Mouse (Mus musculus) hindbrain, embryonic 14.5 days (tissue): ENCODE measurements around the gene Rpl13a. TPM values are rescaled to one million over a fixed set of nuclear protein-coding genes. Genes with fewer than 3 reads are reported as not detected.

ENCODE experiments used
- ATAC-seq: fragments of 200-750 bp; cut with Nextera tagmentation; 2 replicates; pipeline ENCODE4 v1.8.0; 2017; ENCODE audit warnings: moderate number of reproducible peaks, mild to moderate bottlenecking, moderate TSS enrichment, moderate library complexity; ENCODE audit not compliant: low FRiP score
- DNase-seq: peaks from one replicate; pipeline ENCODE4 v3.0.0-alpha.2; 2015; ENCODE audit warnings: low spot score
- H3K27ac ChIP-seq: fragments of 300-500 bp; sonication (generic); 2 replicates; pipeline ENCODE4 v1.5.1; 2014; ENCODE audit warnings: mild to moderate bottlenecking, moderate library complexity
- H3K27me3 ChIP-seq: fragments of 300-500 bp; sonication (generic); 2 replicates; pipeline ENCODE4 v1.6.1; 2014; ENCODE audit warnings: mild to moderate bottlenecking, low read length, mixed read lengths; ENCODE audit not compliant: control insufficient read depth, insufficient read depth
- H3K36me3 ChIP-seq: fragments of 300-500 bp; sonication (generic); replicated peaks from 2 replicates; pipeline ENCODE4 v1.6.1; 2014; ENCODE audit not compliant: control insufficient read depth, insufficient read depth
- H3K4me1 ChIP-seq: fragments of 300-500 bp; sonication (generic); replicated peaks from 2 replicates; pipeline ENCODE4 v1.6.1; 2014; ENCODE audit warnings: antibody characterized with exemption, low read length, mixed read lengths; ENCODE audit not compliant: control insufficient read depth, insufficient read depth
- H3K4me2 ChIP-seq: fragments of 300-500 bp; sonication (generic); replicated peaks from 2 replicates; pipeline ENCODE4 v1.6.1; 2014; ENCODE audit warnings: mild to moderate bottlenecking, moderate library complexity
- H3K4me3 ChIP-seq: fragments of 300-500 bp; sonication (generic); replicated peaks from 2 replicates; pipeline ENCODE4 v1.5.1; 2014; ENCODE audit warnings: mild to moderate bottlenecking, low read length
- H3K9ac ChIP-seq: fragments of 300-500 bp; sonication (generic); 2 replicates; pipeline ENCODE4 v1.6.1; 2014
- H3K9me3 ChIP-seq: fragments of 300-500 bp; sonication (generic); 2 replicates; pipeline ENCODE4 v1.6.1; 2016; ENCODE audit warnings: low read length; ENCODE audit not compliant: control insufficient read depth
- WGBS: fragments of 180-500 bp; shearing (Covaris S2); extraction: QIAGEN DNeasy Blood & Tissue Kit; methylation state at CpG from one replicate; pipeline ENCODE4 v1.1.7; 2014; 5-methylcytosine and 5-hydroxymethylcytosine counted together
- polyA plus RNA-seq: library from polyadenylated mRNA; unstranded; fragments of >200 nt; fragmentation: Nextera tagmentation; extraction: Ambion mirVana; gene quantifications from 2 replicates; pipeline ENCODE4 v1.2.1, GENCODE M21; 2014

Rpl13a gene
- polyA plus RNA-seq, 1 experiment from 2014 or later: 835 TPM

DNA sequence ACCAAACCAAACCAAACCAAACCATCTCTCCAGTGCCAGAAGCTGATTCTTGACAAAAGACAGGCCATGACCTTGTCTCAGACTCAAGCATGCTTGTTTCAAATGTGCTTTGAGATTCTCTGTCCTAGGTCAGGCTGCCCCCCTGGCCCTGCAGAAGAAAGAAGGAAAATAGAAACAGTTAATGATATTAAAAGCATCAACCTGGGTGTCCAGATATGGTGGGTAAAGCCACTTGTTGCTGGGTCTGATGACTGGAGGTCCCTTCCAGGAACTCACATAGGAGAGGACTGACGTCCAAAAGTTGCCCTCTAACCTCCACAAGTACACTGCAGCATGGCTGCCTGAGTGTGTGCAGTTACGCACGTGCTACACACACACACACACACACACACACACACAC, 32.3 kb upstream of the Rpl13a start:
- Histone ChIP-seq H3K27me3 (peaks cover 35% of the 10 kb centered on the region), H3K36me3 (peaks cover 25% of the 10 kb centered on the region), H3K4me2 (no peak overlapping the region), H3K4me1 (peaks cover 18% of the 10 kb centered on the region), H3K9me3 (no peaks in the 10 kb centered on the region), H3K27ac (no peak overlapping the region), H3K4me3 (no peak overlapping the region), H3K9ac (no peak overlapping the region)
- 91% methylated on average over 3 of the region's 3 CpGs for WGBS
- ATAC-seq (no peak), DNase-seq (no peak)

DNA sequence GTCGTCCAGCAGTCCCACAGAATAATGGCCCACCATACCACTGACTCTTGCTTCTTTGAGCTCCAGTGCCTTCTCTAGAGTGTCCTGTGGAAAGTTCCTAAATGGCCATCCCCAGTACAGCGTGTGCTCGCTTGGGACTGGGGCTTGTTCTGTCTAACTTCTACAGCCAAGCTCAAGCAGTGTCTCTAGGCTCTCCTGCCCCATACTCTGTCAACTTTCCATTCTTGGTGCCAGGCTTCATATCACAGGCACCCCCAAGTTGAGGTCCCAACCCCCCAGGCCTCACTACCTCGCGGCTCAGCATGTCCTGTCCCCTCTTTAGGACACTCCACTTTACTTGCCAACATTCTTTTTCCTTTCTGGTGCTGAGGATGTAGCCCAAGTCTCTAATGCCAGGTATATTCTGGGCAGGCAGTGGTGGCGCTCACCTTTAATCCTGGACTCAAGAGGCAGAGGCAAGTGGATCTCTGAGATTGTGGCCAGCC, 31.8 kb upstream of the Rpl13a start:
- Histone ChIP-seq H3K4me2 (no peak overlapping the region), H3K27ac (no peak overlapping the region), H3K4me1 (peaks cover 18% of the 10 kb centered on the region), H3K27me3 (peaks cover 30% of the 10 kb centered on the region), H3K4me3 (no peak overlapping the region), H3K9ac (no peak overlapping the region), H3K36me3 (peaks cover 25% of the 10 kb centered on the region), H3K9me3 (no peaks in the 10 kb centered on the region)
- WGBS: 94% methylated on average over 6 of the region's 6 CpGs
- ATAC-seq (no peak), DNase-seq (no peak)

DNA sequence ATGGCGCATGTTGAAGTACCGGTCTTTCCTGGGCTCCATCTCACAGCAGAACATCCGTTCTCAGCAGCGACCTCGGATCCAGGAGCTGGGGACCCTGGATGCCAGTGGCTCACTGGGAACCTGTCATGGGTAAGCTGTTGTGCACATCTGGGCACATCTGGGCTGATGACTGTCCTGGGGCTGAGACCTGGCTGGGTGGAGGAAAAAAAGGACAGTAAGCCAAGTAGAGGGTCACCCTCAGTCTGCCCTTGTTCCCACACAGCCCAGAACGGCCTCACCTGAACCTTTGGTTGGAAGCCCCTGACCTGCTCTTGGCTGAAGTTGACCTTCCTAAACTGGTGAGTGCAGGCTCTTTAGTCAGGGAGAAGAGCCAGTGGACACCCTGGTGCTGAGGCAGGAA, 30.4 kb upstream of the Rpl13a start:
- Histone ChIP-seq H3K4me3 (no peak overlapping the region), H3K27me3 (peaks cover 16% of the 10 kb centered on the region), H3K27ac (no peak overlapping the region), H3K9ac (no peak overlapping the region), H3K4me2 (no peak overlapping the region), H3K9me3 (no peaks in the 10 kb centered on the region), H3K36me3 (peaks cover 25% of the 10 kb centered on the region), H3K4me1 (peaks cover 22% of the 10 kb centered on the region)
- ATAC-seq (no peak), DNase-seq (no peak)
- WGBS: 98% methylated on average over 6 of the region's 6 CpGs

DNA sequence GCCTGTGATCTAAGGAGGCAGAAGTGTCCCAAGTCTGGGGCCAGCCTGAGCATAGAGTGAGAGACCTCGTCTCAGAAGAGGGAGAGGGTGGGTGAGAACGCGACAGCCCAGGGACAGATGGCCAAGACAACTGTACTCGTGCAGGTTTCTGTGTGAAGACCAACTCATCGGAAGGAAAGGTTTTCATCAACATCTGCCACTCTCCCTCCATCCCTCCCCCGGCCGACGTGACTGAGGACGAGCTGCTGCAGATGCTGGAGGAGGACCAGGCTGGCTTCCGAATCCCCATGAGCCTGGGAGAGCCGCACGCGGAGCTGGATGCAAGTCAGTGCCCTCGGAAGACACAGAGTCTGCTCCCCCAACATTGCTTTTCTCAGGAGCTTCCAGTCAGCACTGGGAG, 28.9 kb upstream of the Rpl13a start:
- H3K27me3 ChIP-seq: peaks cover under 1% of the 10 kb centered on the region; the same call in 1 of the 2 replicates
- H3K4me1 ChIP-seq: peaks cover 18% of the 10 kb centered on the region
- H3K36me3 ChIP-seq: peaks cover 25% of the 10 kb centered on the region
- no peak for DNase-seq
- no peak overlapping the region for H3K9ac ChIP-seq
- no peak for ATAC-seq
- no peak overlapping the region for H3K27ac ChIP-seq
- 86% methylated on average over 14 of the region's 14 CpGs for WGBS
- H3K4me3 ChIP-seq: no peak overlapping the region
- no peaks in the 10 kb centered on the region for H3K9me3 ChIP-seq
- H3K4me2 ChIP-seq: no peak overlapping the region

DNA sequence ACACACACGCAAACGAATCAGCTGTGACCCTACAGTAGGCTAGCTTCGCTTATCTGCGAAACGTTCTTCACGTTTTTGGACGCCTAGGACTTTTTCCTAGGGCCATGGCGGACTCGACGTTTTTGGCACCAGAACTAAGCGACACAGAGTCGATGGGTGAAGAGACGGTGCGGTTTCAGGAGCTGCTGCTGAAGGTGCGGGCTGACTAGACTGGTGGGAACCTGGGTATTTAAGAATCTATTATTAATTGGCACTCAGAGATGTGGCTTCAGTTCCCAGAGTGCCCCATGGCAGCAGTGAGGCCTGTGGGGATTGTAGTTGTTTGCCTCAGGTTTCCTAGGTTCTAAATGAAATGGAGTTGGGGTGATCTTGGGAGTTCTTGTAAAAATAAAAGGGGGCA, 27.6 kb upstream of the Rpl13a start:
- Histone ChIP-seq H3K9me3 (no peaks in the 10 kb centered on the region), H3K4me3 (no peak overlapping the region), H3K27ac (no peak overlapping the region), H3K27me3 (no peaks in the 10 kb centered on the region), H3K4me2 (no peak overlapping the region), H3K4me1 (peaks cover 12% of the 10 kb centered on the region), H3K9ac (no peak overlapping the region), H3K36me3 (peaks cover 25% of the 10 kb centered on the region)
- no peak for ATAC-seq
- no peak for DNase-seq
- 95% methylated on average over 15 of the region's 15 CpGs for WGBS

DNA sequence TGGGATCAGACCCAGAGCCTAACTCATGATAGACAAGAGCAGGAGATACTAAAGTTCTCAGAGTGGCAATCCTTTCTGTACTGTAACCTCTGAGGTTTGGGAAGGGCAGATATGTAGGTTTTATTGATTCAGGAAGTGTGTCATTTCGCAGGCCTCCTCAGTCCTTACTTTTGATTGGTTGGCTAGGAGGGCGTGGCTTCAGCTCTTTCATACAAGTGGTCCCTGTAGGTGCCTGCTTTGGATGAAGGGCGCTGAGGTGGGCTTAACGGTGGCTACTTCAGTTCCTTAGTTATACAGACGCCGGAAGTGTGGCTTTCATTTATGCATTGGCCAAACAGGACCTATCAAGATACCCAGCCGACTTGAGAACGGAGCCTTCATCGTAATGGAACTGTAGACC, 27.0 kb upstream of the Rpl13a start:
- Histone ChIP-seq H3K27ac (no peak overlapping the region), H3K9me3 (no peaks in the 10 kb centered on the region), H3K4me1 (peaks cover 12% of the 10 kb centered on the region), H3K36me3 (peaks cover 24% of the 10 kb centered on the region), H3K9ac (no peak overlapping the region), H3K27me3 (no peaks in the 10 kb centered on the region), H3K4me2 (peak overlapping the region; percentile 93), H3K4me3 (no peak overlapping the region)
- ATAC-seq (no peak), DNase-seq (no peak)
- 88% methylated on average over 9 of the region's 9 CpGs for WGBS

DNA sequence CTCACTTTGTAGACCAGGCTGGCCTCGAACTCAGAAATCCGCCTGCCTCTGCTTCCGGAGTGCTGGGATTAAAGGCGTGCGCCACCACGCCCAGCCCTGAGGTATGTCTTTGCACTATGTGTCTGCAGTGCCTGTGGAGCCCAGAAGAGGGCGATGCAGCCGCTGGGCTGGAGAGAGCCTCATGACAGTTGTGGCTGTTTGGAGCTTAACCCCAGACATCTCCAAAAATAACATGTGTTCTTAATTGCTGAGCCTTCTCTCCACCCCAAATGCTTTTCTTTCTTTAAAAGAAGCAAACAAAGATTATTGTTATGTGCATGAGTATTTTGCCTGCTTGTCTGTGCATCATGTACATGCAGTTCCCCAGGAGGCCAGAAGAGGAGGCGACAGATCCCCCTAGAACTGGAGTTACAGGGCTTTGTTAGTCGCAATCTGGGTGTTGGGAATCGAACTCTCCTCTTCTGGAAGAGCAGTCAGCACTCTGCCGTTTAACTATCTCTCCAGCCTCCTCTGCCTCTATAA, 26.5 kb upstream of the Rpl13a start:
- Histone ChIP-seq H3K9me3 (no peaks in the 10 kb centered on the region), H3K4me1 (peaks cover 12% of the 10 kb centered on the region), H3K9ac (peak overlapping the region; percentile 94; the same call in 1 of the 2 replicates), H3K4me2 (peak overlapping the region; percentile 93), H3K27me3 (no peaks in the 10 kb centered on the region), H3K4me3 (peak overlapping the region; percentile 68), H3K36me3 (peaks cover 19% of the 10 kb centered on the region), H3K27ac (peak overlapping the region; percentile 14; the same call in 1 of the 2 replicates)
- no peak for DNase-seq
- ATAC-seq: no peak; the same call in 1 of the 2 replicates
- 80% methylated on average over 12 of the region's 12 CpGs for WGBS

DNA sequence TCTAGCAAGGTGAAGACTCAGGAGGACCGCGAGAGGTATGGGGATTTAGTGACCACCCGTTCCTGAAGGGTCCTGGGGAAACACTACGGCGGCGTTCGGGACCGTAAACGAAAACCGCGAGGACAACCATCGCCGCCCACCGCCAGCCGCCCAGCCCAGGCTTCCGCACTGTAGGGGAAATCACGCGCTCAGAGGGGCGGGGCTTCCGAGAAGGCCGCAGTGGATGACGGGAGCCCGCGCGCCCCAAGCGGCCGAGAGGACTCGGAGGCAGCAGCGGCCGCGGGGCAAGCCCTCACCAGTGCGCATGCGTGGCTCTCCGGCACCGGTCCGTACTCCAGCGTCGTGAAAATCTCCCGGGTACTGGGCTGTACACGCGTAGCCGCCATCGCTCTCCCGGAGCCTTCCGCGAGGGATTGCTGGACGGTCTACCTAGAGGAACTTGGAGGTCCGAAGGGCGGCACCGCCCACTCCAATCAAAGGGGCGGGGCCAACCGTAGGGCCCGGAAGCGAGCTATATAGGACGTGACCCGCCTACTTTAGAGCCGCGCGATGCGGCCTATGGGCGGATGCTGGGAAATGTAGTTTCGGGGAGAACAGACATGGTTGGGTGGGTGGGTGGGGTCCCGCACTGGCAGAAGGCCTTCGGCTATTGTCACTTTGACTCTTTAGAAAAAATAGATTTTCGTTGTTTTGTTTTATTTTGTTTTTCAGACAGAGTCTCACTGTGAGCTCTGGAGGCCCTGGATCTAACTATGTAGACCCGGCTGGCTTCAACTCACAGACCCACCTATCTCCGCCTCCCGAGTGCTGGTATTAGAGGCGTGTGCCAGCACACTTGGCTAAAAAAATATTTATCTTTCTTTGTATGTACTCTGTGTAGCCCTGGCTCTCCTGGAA, 25.8 kb upstream of the Rpl13a start, which contains the start of the genes Pih1d1 and Aldh16a1:
TSS of gene Pih1d1 (plus strand) at position 208 of the 897 bp plus-strand sequence.
TSS of gene Aldh16a1 (minus strand) at position 489 of the 897 bp plus-strand sequence.
- H3K9me3 ChIP-seq: no peaks in the 10 kb centered on the region
- H3K4me3 ChIP-seq: peak within 1 kb of the TSS; percentile 68
- no peaks in the 10 kb centered on the region for H3K27me3 ChIP-seq
- ATAC-seq: peak; percentile 97
- peaks cover 12% of the 10 kb centered on the region for H3K4me1 ChIP-seq
- peak within 1 kb of the TSS; percentile 94 for H3K9ac ChIP-seq
- H3K4me2 ChIP-seq: peak within 1 kb of the TSS; percentile 93
- 5% methylated on average over 68 of the region's 69 CpGs for WGBS
- DNase-seq: peak; percentile 96
- H3K27ac ChIP-seq: peak within 1 kb of the TSS; percentile 97
- H3K36me3 ChIP-seq: peaks cover 13% of the 10 kb centered on the region

DNA sequence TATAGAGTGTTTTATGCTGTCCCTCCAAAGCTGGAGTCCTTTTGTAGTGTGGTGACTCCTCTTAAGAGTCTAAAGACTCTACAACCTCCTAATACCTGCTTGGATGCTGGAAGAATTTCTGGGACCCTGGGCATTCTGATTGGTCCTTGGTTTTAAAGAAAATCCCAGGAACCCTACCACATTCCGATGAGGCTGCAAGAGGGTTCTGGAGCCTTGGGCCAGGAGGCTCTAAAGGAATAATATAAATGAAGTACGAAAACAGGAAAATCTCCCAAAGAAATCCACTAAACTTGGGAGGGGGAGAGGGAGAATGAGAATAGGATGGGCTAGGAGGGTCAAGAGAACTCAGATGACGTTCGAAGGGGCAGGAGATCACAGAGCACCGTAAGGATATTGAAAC, 25.0 kb upstream of the Rpl13a start:
- DNase-seq (no peak), ATAC-seq (no peak)
- H3K4me3 ChIP-seq: peak overlapping the region; percentile 68
- H3K9me3 ChIP-seq: no peaks in the 10 kb centered on the region
- no peaks in the 10 kb centered on the region for H3K27me3 ChIP-seq
- H3K4me2 ChIP-seq: peak overlapping the region; percentile 93
- peak overlapping the region; percentile 94 for H3K9ac ChIP-seq
- H3K27ac ChIP-seq: peak overlapping the region; percentile 97
- WGBS: 2% methylated on average over 5 of the region's 5 CpGs
- peaks cover 12% of the 10 kb centered on the region for H3K4me1 ChIP-seq
- H3K36me3 ChIP-seq: peaks cover 5% of the 10 kb centered on the region; the same call in 1 of the 2 replicates
